Mouse (Mus musculus) lung, postnatal 10 days (tissue): ENCODE measurements around the gene Pycr1.
"Not testable (repeated sequence)": the region's sequence is repeated elsewhere in the genome, so short reads cannot be mapped to it uniquely, and the experiment has no call there.

Experiments used
- DNase-seq: peaks from one replicate; pipeline ENCODE4 v3.0.0; 2021

The Pycr1 gene

DNA sequence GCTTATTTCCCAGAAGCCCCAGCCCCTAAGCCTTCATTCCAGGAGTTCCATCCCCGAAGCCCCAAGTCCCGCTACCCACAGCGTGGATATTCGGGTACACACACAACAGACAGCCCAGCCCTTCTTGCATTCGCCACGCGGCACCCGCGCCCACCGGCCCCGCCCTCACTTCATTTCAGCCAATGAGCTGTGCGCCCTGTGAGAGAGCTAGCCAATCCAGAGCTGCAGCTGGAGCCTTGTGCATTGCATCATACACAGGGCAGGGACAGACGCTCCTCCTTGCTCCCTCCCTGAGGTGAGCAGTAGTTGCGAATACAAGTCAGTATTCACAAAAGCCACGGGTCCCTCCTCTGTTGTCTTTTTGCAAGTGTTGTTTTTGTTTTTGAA lies at the start of gene Pycr1:
TSS of gene Pycr1 (minus strand) at position 169 of the 387 bp plus-strand sequence.
- peak; percentile 97 for DNase-seq

DNA sequence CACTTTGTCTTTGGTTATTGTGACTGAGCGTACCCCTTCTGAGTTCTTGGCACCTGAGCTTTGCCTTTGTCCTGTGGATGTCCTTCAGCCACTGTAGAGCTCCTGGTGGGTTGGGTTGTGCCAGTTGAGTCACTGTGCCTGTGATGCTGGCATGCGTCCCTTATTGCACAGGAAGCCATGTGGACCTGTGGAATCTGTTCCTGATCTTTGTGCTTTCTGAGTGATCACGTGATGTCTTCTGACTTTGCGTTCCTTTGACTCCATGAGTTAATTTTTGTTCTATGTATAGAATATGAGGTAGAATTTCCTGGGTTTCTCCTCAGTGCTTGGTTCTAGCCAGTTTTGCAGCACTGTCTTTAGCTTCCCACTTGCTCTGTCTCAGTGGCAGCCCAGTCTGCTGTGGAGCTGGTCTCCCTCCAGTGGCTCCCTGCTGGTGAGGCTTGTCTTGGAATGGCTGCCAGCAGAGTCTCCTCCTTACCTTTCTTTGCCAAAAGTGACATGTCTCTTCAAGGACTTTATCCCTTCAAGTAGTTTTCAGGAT lies 49.0 kb upstream of the Pycr1 start:
- peak; percentile 73 for DNase-seq

DNA sequence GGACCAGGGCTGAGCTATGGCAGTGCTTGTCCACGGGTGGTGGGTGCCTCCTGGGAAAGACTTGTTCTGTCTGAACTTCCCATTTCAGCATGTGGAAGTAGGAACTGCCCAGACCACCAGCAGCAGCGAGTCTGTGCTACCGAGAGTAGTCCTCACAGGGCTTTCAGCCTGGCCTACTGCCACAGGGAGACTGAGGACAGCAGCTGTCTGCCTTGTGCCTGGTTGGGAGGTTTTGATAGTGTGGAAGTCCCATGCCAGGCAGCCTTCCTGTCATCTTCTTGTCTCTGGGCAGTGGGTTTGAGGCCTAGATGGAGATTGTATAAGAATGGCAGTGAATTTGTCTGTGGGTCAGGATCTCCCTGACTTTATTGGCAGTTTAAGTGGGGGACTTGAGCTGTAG lies 45.8 kb upstream of the Pycr1 start:
- DNase-seq = no peak

DNA sequence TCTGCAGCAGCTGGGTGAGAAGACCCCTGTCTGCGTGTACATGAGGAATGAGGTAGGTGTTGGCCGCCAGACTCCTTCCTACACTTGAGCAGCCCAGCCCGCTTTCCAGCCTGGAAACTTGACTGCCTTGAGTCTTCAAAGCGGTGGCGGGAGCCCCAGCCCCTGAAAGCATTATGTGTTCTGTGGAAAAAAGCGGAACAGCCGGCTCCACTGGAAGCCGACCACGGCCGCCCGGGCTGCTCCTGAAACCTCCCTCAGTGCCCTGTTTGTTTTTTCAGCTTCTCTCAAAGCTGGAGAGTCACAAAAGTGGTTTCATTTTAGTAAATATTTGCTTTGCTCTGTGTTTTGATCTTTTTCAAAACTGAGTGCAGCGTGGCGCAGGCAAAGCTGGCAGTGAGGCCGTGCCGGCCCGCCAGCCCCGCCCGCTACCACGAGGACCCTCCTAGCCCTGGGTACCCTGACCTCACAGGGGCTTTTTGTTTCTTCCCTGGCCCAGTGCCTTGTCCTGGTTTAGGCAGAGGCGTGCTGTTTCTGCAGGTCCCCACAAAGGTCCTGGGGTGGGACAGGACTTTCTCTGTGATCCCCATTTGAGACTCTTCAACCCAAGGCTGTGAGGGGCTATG lies 43.2 kb upstream of the Pycr1 start:
- DNase-seq = peak; percentile 69

DNA sequence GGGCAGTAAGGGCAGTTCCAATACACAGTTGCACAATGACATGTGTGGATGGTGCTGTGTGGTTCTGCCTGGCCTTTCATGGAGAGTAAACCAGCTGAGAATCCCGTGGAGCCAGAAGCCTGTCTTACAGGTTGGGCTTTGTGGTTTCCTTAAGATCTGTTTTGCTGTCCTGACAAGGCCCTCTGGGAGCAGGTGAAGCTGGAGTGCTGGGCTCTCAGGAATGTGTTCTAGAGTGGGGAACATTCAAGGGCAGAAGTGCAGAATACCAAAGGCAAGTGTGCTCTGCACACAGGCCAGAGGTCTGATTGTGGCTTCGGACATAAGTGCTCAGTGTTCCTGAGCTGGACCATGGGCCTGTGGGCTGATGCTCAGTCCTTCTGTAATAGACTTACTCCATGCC lies 41.1 kb upstream of the Pycr1 start:
- DNase-seq = peak; percentile 50

DNA sequence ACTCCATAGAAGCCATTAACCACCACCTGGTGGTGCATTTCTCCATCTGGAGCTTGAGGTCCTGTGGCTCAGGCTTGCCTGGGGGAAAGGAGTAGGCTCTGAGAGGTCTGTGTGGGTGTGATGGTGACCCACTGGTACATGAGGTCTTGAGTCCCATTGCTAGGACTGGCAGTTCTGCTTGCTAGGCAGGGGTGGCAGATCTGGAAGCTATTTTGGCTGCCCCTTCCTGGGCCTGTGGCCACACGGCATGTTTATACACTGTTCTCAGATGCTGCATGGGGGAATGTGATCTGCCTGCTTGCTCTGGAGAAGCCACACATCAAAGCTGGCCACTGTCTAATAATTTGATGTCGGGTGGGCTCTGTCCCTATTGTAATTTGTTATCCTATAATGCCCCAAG lies 40.5 kb upstream of the Pycr1 start:
- DNase-seq = no peak

DNA sequence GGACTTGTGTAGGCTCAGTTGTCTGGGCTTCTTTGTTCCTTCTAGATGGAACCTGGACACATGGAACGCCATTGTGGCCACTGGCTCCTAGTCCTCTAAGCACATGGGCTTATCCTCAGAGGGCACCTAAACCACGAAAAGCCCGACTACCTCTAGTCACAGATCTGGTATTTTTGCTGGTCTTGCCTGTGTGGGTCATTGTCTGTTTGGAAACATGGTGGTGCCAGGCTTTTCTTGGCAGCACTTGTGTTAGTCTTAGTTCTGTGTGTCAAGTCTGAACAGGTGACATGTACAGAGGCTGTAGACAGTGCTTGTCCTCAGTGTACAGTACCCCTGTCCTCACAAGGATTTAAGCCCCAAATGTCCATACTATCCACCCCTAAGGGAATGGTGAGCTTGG lies 40.0 kb upstream of the Pycr1 start:
- no peak for DNase-seq

DNA sequence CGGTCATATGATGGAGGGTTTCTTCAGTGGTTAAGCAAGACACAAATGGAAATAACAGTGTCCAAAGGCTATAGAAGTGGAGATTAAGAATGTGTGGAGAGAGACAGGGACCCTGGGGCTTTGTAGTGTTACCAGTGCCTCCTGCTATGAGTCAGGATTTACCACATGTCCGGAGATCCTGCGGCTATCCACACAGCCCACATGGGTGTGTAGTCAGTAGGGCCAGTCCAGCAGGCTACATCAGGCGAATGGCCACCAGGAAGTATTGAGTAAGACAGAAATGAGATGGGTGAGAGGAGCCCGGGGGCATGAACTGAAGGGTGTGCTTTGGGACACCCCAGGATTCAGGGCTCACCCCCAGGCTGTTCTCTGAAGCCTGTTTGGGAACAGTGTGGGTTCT lies 39.1 kb upstream of the Pycr1 start:
- no peak for DNase-seq

DNA sequence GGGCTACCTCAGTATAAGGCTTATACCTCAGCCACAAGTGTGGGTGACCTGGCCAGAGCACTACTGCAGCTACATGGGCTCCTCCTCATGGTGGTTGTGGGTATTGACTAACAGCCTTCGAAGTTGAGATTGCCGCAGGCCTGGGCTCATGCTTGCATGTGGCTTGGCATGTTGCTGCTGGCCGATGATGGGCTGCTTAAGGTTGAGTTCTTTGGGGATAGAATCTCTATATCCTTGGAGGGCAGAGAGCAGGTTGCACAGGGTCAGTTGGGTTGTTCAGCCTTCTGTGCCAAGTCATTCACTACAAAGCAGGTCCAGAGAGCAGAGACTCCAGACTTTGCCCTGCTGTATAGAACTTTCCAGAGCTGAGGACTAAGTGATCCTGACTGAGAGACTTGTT lies 36.3 kb upstream of the Pycr1 start:
- peak; percentile 66 for DNase-seq

DNA sequence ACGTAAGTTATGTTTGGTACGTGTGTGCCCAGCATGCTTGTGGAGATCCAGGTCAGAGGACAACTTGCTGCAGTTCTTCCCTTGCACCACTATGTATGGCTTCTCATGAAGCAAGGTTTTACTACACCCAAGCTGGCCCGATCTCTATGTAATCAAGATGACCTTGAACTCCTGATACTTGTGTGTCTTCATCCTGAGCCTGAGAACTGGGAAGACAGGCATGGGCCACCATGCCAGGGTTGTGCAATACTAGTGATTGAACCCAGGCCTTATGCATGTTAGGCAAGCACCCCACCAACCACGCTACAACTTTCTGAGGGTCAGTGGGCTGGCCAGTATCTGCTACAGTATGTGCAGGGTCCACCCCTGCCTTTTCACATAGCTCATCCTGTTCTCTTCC lies 33.4 kb upstream of the Pycr1 start:
- DNase-seq = no peak

DNA sequence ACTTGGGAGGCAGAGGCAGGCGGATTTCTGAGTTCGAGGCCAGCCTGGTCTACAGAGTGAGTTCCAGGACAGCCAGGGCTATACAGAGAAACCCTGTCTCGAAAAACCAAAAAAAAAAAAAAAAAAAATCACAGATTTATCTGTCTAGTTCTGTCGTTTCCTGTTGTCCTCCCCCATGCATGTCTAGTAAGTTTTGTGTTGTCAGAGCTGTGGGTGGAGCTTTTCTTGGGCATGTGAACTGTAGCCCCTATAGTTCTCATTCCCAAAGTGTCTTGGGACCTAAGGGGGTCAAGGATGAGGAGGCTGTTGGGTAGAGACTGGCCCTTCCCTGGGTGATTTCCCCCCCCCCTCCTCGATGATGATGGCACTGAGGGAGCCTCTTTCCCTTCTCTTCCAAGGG lies 32.3 kb upstream of the Pycr1 start:
- DNase-seq = not testable (repeated sequence)

DNA sequence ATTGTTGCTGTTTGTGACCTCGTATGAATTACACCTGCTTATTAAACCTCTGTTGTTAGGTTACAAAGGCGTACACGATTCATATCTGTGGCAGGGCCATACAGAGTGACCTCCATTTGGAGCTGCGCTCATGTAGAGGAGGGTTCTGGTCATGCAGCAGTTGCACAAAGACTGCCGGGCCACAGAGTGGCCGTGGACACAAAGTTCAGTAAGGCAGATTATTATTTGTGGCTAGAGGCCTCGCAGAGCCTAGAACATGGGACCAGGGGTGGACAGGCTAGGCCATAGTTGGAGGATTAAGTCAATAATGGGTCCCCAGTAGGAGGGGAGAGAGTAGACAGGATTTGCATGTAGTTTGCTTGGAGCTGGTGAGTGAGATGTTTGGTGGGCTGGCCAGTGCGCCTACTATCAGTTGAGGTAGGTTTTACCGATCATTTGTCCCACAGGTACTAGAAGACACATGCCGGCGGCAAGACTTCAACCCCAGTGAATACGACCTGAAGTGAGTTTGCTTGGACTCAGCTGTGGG lies 30.1 kb upstream of the Pycr1 start:
- DNase-seq = no peak

DNA sequence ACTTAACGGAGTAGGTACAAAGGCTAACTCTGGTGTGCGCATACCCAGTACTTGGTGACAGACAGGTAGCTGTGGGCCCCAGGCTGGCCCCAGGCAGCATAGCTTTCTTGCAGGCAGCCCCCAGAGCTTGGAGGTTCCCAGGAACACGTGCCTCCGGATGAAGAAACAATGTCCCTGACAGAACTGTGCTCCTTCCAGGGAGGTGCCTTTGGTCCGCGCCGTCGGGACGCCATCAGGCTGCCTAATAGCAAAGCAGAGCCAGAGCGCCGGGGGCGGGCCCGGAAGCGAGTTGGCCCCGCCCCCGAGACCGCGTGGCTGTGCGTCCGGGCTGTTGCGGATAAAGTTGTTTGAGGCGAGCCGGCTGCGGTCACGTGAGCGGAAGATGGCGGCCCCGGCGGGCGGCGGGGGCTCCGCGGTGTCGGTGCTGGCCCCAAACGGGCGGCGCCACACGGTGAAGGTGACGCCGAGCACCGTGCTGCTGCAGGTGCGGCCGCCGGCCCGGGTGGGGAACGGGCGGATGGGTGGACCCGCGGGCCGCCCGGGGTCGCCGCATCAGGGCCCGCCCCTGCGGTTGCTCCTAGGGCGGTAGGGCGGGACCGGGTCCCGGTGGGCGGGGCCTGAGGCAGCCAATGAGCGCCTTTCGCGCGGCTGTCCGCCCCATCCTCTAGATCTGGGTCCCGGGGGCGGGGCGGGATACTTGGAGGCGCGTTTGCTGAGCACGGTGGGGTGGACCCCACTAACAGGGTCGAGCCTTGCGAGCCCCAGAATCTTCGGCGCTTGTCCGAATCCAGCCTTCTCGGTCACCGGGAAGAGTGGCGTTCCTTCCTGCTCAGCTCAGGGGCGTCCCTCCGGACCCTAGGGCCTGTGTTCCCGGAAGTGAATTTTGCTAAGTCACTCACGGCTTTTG lies 29.4 kb upstream of the Pycr1 start, which contains the start of gene Aspscr1:
TSS of gene Aspscr1 (plus strand) at position 287 of the 907 bp plus-strand sequence.
- peak; percentile 98 for DNase-seq

DNA sequence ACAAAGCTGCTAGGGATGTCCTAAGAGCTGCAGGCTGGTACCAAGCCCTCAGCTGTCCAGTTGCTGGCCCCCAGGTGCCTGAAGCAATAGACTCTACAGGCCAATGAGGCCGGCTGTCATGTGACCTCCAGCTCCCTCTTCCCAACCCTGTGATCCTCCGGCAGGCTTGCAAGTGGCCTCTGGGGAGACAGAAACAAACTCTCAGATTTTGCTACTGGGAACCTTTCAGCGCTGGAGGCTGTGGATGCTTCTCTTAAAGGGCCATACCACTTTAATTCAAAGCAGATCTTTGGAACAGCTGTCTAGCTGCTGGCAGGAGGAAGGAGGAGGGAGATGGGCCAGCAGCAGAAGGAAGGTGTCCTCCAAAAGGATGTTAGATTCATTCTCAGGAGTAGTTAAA lies 23.0 kb upstream of the Pycr1 start:
- DNase-seq = peak; percentile 45

DNA sequence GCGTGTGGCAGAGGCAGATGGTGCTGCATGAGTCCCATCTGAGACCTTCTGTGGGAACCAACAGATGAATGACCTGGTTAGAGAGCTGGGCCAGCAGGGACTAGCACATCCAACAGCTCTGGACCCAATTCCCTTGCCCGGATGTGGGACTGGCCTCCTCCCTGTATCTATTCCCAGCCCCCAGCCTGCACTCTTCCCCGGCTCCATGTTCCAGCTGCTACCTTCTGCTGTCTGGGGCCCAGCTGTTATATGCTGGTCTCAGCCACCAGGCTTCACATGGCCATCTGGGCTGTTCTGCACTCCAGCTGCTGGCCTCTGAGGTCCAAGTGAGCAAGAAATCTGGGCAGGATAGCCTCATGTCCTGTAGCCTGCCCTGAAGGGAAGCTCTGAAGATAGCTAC lies 21.8 kb upstream of the Pycr1 start:
- peak; percentile 83 for DNase-seq

DNA sequence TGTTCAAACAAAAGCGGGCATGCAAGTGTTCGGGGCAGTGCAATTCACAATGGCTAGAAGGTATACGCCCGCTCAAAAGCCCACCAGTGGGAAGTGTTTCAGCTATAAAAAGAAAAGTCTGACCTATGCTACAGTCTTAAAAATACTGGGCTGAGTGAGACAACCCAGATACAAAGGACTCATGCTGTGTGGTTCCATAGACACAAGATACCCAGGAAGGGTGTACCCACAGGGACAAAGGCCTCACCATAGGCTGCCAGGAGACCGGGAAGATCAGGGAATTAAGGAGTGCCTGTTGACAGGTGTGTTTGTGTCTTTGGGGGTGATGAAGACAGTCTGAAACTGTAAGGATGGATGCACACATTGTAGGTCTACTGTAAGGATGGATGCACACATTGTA lies 20.1 kb upstream of the Pycr1 start:
- no peak for DNase-seq

DNA sequence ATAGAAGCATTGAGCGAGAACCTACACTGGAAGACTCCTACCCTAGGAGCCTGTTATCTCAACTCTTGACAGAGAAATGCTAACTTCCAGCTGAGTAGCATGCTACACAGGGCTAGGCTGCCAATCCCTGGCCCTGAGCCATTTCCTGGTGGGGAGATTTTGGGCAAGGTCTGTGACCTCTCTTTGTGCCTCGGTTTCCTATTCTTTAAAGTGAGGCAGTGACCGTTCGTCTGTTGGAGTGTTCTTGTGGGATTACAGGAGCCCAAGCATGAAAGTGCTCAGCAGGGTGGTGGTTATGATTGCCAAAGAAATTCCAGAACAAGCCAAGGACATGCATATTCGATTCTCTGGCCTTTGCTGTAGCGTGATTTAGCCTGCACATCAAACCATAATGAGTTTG lies 19.2 kb upstream of the Pycr1 start:
- no peak for DNase-seq

DNA sequence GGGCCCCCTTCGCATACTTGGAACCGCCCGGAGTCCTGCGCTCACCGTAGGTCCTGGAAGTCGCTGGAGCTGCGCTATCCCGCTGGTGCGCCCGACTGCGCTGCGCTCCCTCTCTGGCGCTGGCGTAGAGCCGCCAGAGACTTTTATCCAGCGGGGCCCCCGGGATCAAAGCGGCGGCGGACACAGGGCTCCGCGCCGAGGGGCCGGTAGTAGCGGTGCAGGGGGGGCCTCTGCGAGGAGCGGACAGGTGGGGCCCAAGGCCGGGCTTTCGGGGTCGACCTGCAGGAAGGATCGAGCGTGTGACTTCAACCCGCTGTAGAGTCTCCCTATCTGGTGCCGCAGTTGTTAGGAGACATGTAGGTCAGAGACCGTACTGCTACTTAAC lies 17.5 kb upstream of the Pycr1 start, which contains the start of gene Notum:
TSS of gene Notum (minus strand) at position 100 of the 385 bp plus-strand sequence.
- no peak for DNase-seq

DNA sequence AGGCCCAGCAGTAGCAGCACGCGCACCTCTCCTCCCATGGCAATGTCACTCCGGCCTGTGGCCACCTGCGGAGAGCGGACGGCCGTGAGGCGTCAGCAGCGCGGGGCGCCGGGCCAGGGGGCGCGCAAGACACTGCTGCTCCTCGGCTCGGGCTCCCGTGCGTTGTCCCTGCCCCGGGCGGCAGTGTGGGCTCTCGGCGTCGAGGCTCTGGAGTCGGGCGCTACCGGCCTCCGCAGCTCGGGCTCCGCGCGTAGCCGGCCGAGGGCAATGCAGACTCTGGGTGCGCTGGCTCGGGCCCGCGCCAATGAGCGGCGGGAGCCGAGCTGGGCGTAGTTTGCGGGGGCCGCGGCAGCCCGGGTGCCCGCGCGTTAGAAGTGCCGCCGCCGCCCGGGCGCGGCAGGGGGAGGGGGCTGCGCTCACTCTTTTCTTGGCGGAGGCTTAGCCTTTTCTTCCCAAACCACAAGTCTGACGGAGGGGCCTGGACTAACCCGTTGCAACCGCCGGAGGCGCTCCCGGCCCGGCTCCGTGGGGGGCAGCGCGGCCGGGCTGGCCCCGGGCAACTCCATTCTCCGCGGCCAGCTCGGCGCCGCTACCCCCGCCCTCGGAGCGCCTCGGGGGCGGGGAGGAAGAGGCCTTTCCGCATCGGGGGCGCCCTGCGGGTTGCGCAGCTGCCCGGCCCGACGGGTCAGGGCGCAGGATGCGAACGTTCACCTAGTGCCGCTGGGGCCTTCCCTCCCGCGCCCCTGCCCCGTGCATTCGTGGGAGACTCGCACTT lies 16.9 kb upstream of the Pycr1 start:
- peak; percentile 79 for DNase-seq

DNA sequence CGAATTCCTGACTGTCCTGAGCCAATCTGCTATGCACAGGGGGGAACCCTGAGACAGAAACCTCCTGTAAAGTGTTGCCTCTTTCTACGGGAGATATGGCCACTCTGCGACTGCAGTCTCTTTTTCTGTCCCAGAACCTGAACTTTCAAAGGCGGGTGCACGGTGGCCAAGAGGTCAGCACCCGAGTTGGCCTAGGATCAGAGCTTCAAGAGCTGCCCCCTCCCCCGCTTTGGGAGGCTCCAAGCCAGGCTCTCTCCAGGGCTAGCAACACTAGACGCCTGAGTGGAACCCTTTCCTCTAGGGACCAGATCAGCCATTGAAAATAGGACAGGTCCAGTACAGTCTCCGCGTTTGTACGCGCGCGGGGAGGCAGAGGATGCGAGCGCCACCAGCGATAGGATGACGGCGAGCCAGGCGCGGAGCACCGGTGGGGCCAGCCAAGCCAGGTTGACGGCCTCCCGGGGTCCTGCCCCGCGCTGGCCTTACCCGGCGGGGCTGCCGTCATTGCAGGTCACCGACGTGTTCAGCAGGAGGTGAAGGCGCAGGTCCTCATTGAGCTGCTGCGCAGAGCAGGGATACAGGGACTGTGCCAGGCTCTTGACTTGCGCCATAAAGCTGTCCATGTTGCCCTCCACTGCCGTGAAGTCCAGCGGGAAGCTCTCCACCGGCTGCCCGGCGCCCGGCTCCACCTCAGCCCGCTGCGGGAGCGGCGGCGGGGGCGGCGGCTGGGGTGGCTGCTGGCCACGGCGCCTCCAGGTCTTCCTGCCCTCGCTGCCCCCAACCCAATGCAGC lies 16.1 kb upstream of the Pycr1 start:
- no peak for DNase-seq

DNA sequence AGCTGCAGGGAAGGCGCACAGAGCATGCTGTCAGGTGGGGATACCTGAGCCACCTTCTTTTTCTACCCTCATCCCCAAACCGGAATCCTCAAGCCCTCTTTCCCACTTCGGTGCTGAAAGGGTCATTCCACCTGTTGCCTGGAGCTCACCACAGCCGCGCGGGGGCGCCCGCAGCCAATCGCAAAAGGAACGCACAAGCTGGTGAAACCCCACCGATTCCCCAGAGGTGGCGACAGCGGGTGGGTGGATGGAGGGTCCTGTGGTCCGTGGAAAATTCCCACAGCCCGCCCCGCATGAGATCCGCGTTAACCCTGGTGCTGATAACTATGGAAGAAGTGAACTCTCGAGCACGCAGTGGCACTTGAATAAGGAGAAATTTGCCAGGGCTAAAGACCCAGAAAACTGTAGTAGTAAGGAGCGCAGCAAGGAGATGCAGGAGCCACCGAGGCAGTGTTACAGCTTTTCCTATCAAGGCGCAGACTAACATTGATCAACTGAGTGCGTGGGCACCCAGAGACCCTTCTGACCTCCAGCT lies 15.4 kb upstream of the Pycr1 start:
- DNase-seq = peak; percentile 93

DNA sequence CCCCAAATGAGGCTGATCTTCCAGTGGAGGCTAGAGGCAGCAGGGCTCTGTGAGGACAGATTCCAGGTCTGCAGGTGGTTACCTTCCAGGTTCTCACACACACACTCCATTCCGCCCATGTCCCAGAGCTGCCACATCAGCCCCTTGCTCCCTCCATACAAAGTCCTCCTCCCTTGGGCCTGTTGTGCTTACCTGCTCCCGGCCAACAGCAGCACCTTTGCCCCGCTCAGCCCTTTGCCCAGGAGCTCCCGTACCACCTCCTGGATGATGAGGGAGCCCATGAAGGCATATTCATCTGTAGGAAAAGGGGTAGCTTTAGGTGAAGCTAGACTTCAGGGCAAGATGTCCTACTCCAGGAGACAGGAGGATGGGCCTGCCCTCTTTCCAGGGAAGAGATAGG lies 13.7 kb upstream of the Pycr1 start:
- DNase-seq = no peak
